Mouse (Mus musculus) kidney, adult 9 months (tissue): Measurements from ENCODE around the gene Adpgk.

Experiments used
- DNase-seq: peaks from one replicate; pipeline ENCODE4 v3.0.0; 2022

Gene Adpgk

DNA sequence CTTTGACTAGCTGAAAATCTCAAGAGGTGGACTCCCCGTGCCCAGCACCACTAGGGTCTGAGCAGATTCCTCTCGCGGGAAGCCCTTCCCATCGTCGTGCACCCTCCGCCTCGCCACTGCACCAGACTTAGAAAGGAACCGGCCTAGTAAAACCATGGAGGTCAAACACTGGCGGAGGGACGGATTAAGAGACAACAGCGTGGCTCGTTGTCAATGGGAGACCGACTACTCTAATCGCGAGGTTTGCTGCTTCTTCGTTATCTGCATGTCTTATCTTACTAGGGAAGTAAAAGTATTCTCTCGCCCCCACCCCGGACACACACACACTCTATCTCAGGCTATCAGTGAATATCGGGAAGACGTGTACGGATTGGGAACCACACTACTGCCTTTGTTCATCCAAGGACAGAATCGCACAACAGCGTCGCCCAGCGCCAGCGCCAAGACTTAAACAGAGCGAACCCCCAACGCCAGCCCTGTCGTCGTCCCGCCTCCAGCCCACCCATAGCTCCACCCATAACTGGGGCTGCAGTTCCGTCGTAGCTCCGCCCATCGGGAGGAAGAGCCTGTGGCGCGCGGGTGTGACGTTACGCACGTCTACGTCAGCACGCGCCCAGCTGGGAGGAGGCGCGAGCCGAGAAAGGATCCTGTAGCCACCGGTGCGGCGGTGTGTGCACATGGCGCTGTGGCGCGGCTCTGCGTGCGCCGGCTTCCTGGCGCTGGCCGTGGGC lies at the start of gene Adpgk:
Gene Adpgk (plus strand): TSS at position 602 of the 731 bp plus-strand sequence.
- peak; percentile 98 for DNase-seq

- no peak for DNase-seq
Measured at GRCm38 (mm10) chr9:59245181-59245580, 46.2 kb upstream of the Adpgk start.

GRCm38 (mm10) chr9:59246456-59247029 lies 44.8 kb upstream of the Adpgk start:
- no peak for DNase-seq

DNA sequence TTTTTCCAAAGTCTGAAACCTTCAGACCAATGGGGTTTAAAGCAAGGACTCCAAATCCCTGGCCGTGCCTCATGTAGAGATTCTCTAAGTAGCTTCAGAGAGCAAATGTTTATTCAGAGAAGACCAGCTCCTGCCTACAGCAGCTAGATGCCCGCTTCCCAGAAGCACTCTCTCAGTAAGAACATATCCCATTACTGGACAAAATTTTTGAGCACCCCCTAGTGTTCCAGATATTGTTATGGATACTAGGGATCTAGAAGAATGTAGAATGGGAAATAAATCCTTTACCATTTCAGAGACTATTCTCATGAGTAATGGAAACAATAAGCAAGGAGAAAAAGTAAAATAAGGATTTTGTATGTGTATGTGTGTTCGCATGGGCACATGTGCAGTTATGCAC lies 42.0 kb upstream of the Adpgk start:
- no peak for DNase-seq

GRCm38 (mm10) chr9:59250272-59250671 lies 41.1 kb upstream of the Adpgk start:
- peak; percentile 42 for DNase-seq

- DNase-seq = peak; percentile 14
Measured at GRCm38 (mm10) chr9:59254716-59255421, 36.5 kb upstream of the Adpgk start.

GRCm38 (mm10) chr9:59259806-59260454 lies 31.4 kb upstream of the Adpgk start:
- DNase-seq = no peak

DNA sequence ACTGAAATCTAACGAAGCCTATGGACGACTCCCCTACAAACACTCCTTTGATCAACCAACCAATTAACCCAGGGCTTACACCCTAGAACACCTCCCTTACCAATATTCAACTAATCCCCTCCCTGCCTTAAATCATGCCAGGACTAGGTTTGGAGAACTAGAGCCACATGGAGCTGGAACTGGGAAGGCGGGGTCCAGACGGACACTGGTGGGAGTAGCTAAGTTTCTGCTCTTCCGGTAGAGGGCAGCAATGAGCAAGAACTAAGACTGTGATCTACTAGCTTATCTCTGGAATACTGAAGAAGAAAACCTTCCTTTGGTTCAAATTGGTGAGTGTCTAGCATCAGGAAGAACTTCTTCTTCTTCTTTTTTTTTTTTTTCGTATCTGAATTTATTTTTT lies 25.0 kb upstream of the Adpgk start:
- peak; percentile 33 for DNase-seq

DNA sequence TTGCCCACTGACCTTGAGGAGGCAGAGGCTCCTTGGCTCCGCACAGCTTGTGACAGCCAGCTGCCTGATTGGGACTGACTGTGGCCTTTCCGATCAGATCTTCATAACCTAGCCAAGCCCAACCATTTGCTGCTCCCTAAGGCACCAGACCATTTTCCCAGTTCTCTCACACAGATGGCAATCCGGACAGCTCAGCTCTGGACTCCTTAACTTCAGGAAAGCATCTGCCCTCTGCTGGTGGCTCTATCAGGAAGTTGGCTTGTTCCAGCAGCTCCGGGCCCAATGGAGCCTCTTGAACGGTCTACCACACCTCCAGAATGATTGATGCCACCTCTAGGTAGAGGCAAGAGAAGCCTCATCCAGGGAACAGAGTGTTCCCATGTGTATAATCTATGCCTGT lies 21.6 kb upstream of the Adpgk start:
- peak; percentile 64 for DNase-seq

DNA sequence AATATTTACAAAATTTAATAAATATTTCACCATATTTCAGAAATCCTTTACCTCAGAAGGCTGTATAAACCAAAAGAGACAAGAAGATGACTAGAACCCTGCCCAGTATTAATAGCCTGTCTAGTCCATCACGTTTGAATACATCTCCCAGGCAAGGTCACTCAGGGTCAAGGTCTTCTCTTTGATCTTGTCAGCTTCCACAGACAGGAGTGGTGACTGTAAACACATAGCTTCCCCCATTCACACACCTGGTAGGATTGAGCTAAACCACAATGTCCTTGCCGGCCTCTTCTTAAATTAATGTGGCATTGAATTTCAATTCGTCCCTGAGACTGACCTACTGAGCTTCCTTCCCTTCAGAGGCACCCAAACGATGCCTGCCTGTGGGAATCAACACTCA lies 20.3 kb upstream of the Adpgk start:
- no peak for DNase-seq

DNA sequence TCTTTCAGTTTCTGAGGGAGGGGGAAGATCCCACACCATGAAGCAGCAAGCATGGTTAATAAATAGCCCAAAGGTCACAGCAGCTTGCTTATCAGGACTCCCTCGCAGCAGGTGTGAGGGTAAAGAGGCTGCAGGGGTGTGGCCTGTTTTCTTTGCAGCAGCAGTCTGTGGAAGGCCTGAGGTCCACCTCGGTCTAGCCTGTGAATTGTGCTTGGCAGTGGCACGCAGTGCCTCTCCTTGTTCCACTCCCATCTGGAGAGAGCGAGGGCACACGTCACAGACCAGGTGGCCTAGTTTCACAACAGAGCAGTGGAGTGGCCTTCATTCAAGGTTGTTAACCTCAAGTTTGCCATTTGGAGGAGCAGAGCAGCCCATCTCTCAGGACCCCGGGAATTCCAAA lies 19.6 kb upstream of the Adpgk start:
- DNase-seq = peak; percentile 78

DNA sequence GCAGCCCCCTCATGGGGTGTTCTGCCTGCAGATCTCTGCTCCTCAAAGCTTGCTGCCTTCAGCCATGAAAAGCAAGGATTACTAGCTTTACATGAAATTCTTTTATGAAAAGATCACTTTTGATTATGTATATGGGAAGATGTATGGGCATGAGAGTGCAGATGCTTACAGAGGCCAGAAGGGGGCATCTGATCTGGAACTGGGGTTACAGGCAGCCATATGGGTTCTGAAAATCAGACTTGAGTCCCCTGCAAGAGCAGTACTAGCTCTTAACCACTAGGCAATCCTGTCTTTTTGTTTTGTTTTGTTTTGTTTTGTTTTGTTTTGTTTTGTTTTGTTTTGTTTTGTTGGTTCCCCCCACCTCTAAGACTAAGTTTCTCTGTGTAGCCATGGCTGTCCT lies 18.2 kb upstream of the Adpgk start:
- DNase-seq = no peak

- no peak for DNase-seq
Measured at GRCm38 (mm10) chr9:59274846-59275455, 16.4 kb upstream of the Adpgk start.

DNA sequence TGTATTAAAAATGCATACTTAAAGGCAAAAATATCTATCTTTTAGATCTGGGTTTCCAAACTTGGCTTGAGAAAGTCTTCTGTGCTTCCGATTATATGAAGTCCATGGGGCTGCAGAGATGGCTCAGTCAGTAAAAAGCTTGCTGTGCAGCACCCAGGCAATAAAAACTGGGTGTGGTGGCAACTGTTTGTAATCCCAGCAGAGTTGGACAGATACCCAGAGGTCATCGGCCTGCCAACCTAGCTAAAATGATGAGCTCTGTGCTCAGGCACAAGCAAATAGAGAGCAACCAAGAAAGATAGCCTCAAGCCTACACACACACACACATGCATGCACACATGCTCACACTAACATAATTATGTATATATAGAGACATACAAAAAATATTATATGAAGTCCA lies 13.2 kb upstream of the Adpgk start:
- DNase-seq = no peak

DNA sequence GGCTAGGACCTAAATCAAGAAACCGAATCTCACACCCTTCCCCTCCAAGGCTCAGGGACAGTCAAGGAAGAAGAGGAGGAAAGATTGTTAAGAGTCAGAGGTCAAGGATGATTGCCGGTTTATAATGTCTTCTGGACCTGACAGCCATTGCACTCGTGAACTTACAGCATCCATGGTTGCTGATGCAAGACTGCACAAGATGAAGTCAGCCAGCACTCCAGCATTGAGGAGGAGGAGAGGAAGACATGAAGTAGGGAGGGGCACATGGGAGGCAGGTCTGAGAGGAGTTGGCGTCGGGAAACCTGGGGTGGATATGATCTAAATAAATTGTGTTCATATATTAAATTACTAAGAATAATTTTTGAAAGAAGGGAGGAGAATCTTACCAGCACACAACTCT lies 12.7 kb upstream of the Adpgk start:
- no peak for DNase-seq

GRCm38 (mm10) chr9:59280888-59281287 lies 10.5 kb upstream of the Adpgk start:
- no peak for DNase-seq

GRCm38 (mm10) chr9:59281871-59282682 lies 9.3 kb upstream of the Adpgk start:
- DNase-seq = peak; percentile 67

- no peak for DNase-seq
Measured at GRCm38 (mm10) chr9:59282683-59282986, 8.7 kb upstream of the Adpgk start.

- no peak for DNase-seq
Measured at GRCm38 (mm10) chr9:59285614-59286013, 5.7 kb upstream of the Adpgk start.

DNA sequence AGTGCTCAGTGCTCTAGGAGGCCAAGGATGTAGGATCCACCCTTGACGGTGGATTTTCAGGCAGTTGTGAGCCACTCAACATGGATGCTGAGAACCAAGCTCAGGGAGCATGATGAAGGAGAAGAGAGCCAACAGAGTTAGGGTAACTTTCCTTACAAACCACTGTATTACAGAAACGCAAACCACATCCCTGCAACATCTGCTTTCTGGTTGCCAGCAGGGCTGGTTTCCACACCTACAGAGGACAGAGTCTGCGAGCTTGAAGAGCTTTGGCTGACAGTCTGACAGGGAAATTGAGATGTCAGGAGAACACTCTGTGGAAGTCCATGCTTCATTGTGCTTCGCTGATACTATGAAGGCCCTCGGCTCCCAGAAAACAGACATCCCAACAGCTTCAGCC lies 3.3 kb upstream of the Adpgk start:
- no peak for DNase-seq

GRCm38 (mm10) chr9:59288685-59289410 lies 2.5 kb upstream of the Adpgk start:
- no peak for DNase-seq
